Mouse (Mus musculus): ENCODE measurements at regions not wholly inside any gene's neighbourhood (a gene's known extent, or its start where the extent isn't known, plus 50 kb on each side); places are given as distances from the start of the nearest gene placed in this dataset.

DNA sequence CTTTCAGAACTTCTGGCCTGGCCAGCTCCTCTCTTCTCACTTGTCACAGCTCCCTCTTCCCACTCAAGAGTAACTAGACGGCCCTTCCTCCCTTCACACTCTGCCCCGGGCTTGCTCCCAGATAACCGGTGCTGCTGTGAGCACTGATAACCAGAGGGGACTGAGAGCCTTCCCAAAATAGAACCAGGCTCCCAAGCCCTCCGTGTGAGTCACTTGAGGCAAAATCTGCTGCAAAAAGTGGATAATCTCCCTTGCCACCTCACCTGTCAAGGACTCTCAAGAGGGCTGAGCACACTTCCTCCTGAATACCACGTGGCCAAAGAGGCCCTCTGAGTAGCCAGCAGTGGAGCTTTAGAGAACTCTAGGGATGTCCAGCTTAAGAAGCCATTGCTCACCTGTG, 257.6 kb upstream of the Irx2 start:
- TF ChIP-seq FLI1 (IDR thresholded peaks at IDR 0.05; ENCODE audit: low read length) (no peak), GATA1 (IDR thresholded peaks at IDR 0.05; ENCODE audit: borderline replicate concordance, low read length) (no peak)
